Mouse (Mus musculus) CH12.LX (cell line): Measurements from ENCODE around the gene Tacc3.

Source experiments
- CTCF ChIP-seq, 2 experiments: IDR thresholded peaks in 1 of 2; conservative IDR thresholded peaks in 1 of 2; 2 replicates each; pipeline ENCODE4 v1.5.1; 2011 to 2012; ENCODE audit warnings: low read depth in 2 of 2, low read length in 2 of 2, improper control_type of control experiment in 1 of 2, inconsistent platforms in 1 of 2, mild to moderate bottlenecking in 1 of 2, moderate library complexity in 1 of 2
- MYC ChIP-seq: IDR thresholded peaks from 2 replicates; pipeline ENCODE4 v1.6.1; 2011; ENCODE audit warnings: low read depth, mild to moderate bottlenecking, improper control_type of control experiment, low read length

DNA sequence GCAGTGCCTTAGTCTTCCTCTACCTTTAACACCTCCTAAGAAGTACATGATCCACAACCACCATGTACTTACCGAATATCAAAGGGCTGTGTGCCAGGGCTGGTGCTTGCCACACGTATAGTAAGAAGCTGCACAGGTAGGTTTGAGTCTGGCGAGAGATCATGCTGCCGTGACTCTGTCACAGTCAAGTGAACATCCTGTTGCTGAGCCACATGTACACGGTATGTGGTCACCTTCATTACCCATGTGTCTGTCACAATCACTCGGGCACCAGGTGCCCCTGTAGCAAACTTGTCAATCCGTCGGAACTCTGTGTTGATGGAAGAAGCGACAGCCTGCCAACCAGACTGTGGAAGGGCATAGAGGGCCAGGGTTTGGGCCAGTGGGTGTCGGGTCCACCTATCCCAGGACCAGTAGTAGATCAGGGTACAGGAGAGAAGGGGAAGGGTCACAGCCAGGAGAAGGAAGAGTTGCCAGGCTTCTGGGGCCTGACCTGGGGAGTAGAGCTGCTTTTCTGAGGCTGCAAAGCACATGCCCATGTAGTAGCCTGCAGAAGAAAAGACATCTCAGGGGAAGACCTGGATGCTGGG lies 2.6 kb upstream of the Tacc3 start:
- TF ChIP-seq MYC (no peak), CTCF (conservative IDR thresholded peaks at IDR 0.05 in 1 of 2, IDR thresholded peaks at IDR 0.05 in 1 of 2; ENCODE audit: low read depth in 2 of 2, low read length in 2 of 2) (no peak)
